Mouse (Mus musculus) mature B cell (primary cell): ENCODE measurements around the gene Slc19a3.
"Not testable (repeated sequence)": the region's sequence is repeated elsewhere in the genome, so short reads cannot be mapped to it uniquely, and the experiment has no call there.

Experiments
- in situ Hi-C: fragments of 300-500 bp; cut with MboI; formaldehyde crosslinking; loops from 2 replicates; pipeline ENCODE4 v1.14.3; 2019

Slc19a3 gene

DNA sequence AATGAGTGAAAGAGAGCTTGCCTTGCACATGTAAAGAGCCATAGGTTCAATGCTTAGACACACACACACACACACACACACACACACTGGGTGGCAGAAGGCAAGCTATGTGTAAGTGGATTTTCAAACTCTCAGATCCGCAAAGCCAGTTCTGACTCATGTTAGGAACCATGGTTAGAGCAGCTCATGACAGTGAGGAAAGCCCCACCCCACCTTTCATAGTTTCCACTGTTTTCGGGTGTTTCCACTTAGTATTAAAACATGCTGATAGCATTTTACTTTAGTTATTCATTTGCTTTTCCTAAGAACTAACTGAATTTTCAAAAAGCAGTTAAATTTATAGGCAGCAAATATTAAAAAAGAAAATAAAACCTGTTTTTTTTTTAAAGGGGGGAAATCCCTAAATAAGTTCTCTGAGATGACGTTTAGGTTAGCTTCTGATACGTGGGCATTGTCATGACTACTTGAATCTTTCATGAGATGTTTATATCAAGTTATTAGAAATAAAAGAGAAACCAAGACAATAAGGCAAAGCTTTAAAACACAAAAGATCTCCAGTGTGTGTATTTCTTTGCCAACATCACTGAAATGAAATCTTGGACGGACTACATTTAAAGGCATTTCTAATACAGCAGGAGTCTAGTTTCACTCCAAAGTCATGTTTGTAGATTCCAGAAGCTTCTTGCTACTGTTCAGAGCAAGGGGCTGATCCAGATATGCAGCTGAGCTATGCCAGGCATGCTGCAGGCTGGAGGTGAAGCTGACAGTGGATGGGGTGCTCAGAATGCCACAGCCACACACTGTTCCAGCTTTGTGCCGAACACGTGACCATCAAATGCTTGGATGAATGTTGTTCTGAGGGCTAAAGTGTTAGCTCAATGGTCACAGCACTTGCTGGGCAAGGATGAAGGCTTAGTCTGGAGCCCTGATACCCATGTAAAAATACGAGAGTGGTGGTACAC, 31.7 kb downstream of the Slc19a3 start:
- in situ Hi-C loops = no loop called here

GRCm38 (mm10) chr1:83000306-83000705, 37.9 kb downstream of the Slc19a3 start, which contains the start of gene Gm47959:
Gene Gm47959, plus strand, starts transcription at chr1:83000548.
- in situ Hi-C loops = not testable (repeated sequence)

DNA sequence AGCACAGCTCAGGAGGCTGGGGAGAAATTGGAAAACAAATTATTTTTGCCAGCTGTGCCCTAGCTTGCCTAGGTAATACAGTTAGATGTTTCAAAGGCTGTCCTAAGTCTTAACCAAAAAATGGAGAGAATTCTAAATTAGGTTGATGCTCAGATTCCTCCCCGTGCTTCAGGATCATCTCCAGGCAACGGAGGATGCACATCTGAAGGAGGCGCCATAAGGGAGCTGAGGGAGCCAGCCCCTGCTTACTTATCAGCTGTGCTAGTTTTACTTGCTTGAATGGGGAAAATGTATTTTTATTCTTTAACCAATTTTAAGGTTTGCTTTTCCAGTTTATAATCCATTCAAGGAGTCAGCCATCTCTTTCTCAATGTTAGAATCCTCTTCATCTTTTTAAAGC, 44.3 kb downstream of the Slc19a3 start:
- in situ Hi-C loops = no loop called here

DNA sequence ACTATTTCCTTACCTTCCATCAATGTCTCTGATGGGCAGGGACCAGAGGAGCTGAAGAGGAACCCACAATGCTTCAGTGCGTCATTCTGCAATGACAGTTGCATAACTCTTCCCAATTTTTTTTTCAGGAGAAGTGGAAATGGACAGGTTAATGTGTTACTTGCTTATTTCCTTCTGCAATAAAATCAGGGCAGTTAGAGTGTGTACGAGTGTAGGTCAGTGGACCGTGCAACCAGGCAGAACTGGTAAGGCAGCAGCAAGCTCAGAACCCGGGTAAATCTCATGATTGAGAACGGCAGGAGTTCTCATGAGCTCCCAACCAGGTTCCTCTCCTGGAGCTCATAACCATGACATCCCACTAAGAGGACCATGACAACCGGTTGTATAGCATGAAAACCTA, 46.2 kb downstream of the Slc19a3 start:
- in situ Hi-C loops = no loop called here

DNA sequence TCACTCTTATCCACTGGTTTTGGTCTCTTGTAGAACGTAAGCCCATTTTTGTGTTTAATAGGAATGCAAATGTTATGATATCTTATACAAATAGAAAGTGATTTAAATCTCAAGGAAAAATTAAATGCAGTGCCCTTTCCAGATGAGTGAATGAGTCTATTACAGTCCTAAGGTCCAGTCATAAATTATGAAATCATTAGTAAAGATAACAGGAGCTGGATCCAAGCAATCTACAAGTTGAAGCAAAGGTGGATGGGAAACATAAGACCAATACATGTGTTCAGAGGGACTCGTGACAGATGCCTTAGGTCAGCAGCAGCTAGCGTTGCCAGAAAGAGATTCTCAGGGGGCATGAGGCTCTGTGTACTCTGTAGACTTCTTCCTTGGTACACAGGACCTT, 46.7 kb downstream of the Slc19a3 start:
- in situ Hi-C loops = no loop called here

GRCm38 (mm10) chr1:82991062-82991461, 47.2 kb downstream of the Slc19a3 start:
- in situ Hi-C loops = no loop called here

- in situ Hi-C loops = loop anchor here (10.0 kb wide), 1 partner anchor 183 kb away; no protein-coding TSS in a partner anchor
Observed at GRCm38 (mm10) chr1:82987530-82988198, 50.6 kb downstream of the Slc19a3 start.

DNA sequence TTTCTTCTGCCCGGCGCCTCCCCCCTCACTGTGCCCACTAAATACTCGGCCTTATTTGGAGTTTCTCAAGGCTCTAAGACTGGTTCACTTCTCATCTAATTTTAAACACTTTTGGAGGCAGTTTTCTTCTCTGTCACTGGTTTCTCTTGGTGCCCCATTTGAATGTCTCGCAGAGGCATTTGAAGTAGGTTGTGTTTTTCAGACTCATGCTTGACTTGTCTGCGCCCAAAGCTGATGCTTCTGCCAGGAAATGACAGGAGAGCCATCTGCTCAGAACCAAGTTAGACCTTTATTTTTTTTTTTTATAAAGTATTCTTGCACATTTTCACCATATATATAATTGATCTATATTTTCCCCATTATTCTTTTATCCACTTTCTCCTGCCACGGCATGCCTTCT, 51.5 kb downstream of the Slc19a3 start:
- in situ Hi-C loops = loop anchor here (10.0 kb wide), 1 partner anchor 182 kb away; no protein-coding TSS in a partner anchor

DNA sequence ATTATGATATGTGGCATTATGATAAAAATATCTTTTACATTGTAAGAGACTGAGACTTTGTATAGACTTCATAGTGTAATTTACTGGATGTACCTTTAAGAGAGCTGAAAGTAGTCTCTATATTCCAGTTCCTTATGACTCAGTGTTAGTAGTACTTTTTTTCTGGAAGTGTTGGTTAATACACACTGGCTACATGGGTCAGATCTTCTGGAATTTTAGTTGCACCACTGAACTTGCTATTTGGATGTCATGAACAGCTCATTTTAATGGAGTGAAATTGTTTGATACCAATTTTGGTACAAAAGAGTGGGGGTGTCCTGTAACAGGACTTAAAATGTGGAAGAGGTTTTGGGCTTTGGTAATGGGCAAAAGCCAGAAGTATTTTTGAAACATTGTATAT, 60.4 kb downstream of the Slc19a3 start:
- in situ Hi-C loops = no loop called here

DNA sequence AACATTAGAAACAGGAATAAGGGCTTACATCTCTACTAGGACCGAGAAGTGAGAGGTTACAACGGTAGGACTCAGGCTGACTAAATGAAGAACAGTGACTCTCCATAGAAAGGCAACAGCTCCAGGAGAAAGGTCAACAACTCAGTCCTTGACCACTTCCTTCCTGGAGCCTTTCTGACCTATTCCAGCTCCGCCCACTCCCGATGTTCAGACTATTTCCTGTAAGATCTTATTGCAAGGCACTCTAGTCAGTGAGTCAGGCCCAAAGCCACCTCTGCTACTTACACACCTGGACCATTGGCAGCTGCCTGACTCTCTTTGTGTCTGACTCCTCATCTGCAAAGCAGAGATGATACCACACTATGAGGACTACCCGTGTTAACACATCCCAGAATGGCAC, 62.5 kb downstream of the Slc19a3 start:
- in situ Hi-C loops = no loop called here

DNA sequence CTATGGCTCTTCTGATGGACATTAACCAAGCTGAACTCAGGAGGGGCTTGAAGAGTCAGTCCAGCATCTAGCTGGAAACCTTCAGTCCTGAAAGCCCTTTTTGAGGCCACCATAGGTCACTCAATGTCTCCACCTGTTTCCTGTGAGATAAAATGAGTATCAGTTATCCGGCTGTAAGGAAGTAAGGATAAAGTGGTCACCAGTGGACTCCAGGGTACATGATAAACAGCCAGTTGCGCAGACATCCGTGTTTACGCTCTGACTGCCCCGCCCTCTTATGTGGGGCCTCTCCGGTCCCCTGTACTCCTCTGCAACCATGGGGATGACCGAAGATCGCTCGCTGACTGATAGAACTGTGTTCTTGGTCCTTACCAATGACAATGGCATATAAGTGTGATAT, 63.9 kb downstream of the Slc19a3 start:
- in situ Hi-C loops = no loop called here

GRCm38 (mm10) chr1:82973901-82974300, 64.3 kb downstream of the Slc19a3 start:
- in situ Hi-C loops = no loop called here

GRCm38 (mm10) chr1:82973244-82973643, 65.0 kb downstream of the Slc19a3 start:
- in situ Hi-C loops = no loop called here

GRCm38 (mm10) chr1:82972046-82972445, 66.2 kb downstream of the Slc19a3 start:
- in situ Hi-C loops = no loop called here

- in situ Hi-C loops = no loop called here
Observed at GRCm38 (mm10) chr1:82966413-82966812, 71.8 kb downstream of the Slc19a3 start.
